Mouse (Mus musculus) kidney, postnatal 0 days (tissue): ENCODE data around the gene Nuak2. TPM values are rescaled to one million over a fixed set of nuclear protein-coding genes. Genes with fewer than 3 reads are reported as not detected.

ENCODE experiments used
- ATAC-seq: fragments of 200-750 bp; cut with Nextera tagmentation; replicated peaks from 2 replicates; pipeline ENCODE4 v1.8.0; 2017; ENCODE audit warnings: low read depth, moderate number of reproducible peaks, moderate TSS enrichment, moderate library complexity; ENCODE audit not compliant: low FRiP score
- DNase-seq: peaks from one replicate; pipeline ENCODE4 v3.0.0-alpha.2; 2016; ENCODE audit warnings: low spot score
- H3K27ac ChIP-seq: fragments of 300-500 bp; sonication (generic); 2 replicates; pipeline ENCODE4 v1.5.1; 2014; ENCODE audit warnings: mild to moderate bottlenecking
- H3K27me3 ChIP-seq: fragments of 300-500 bp; sonication (generic); 2 replicates; pipeline ENCODE4 v1.6.1; 2014; ENCODE audit warnings: low read length, mixed read lengths; ENCODE audit not compliant: insufficient read depth
- H3K36me3 ChIP-seq: fragments of 300-500 bp; sonication (generic); 2 replicates; pipeline ENCODE4 v1.6.1; 2014; ENCODE audit warnings: low read length, mixed read lengths; ENCODE audit not compliant: insufficient read depth
- H3K4me1 ChIP-seq: fragments of 300-500 bp; sonication (generic); replicated peaks from 2 replicates; pipeline ENCODE4 v1.6.1; 2014; ENCODE audit warnings: antibody characterized with exemption, low read length, mixed read lengths; ENCODE audit not compliant: insufficient read depth
- H3K4me2 ChIP-seq: fragments of 300-500 bp; sonication (generic); 2 replicates; pipeline ENCODE4 v1.6.1; 2014; ENCODE audit warnings: mild to moderate bottlenecking, low read length, moderate library complexity, mixed read lengths
- H3K4me3 ChIP-seq: fragments of 300-500 bp; sonication (generic); replicated peaks from 2 replicates; pipeline ENCODE4 v1.5.1; 2014; ENCODE audit warnings: low read depth, low read length
- H3K9ac ChIP-seq: fragments of 300-500 bp; sonication (generic); 2 replicates; pipeline ENCODE4 v1.6.1; 2014; ENCODE audit warnings: low read depth, low read length
- H3K9me3 ChIP-seq: fragments of 300-500 bp; sonication (generic); replicated peaks from 2 replicates; pipeline ENCODE4 v1.6.1; 2016; ENCODE audit warnings: low read length, inconsistent platforms, mixed read lengths
- CTCF ChIP-seq: IDR thresholded peaks from 2 replicates; pipeline ENCODE4 v1.5.1; 2016; ENCODE audit warnings: antibody characterized with exemption, low read depth, mild to moderate bottlenecking, moderate library complexity
- WGBS: fragments of 180-500 bp; shearing (Covaris S2); extraction: QIAGEN DNeasy Blood & Tissue Kit; methylation state at CpG from one replicate; pipeline ENCODE4 v1.1.7; 2014; 5-methylcytosine and 5-hydroxymethylcytosine counted together
- polyA plus RNA-seq: library from polyadenylated mRNA; unstranded; fragments of >200 nt; fragmentation: Nextera tagmentation; extraction: Ambion mirVana; gene quantifications from 2 replicates; pipeline ENCODE4 v1.2.1, GENCODE M21; 2015

Nuak2 gene
- polyA plus RNA-seq, 1 experiment from 2014 or later = 8.7 TPM

GRCm38 (mm10) chr1:132375256-132375655 lies 59.3 kb downstream of the Nuak2 start:
- Histone ChIP-seq H3K4me3 (no peak overlapping the region), H3K27me3 (no peaks in the 10 kb centered on the region), H3K36me3 (no peaks in the 10 kb centered on the region), H3K4me1 (peaks cover 29% of the 10 kb centered on the region), H3K27ac (no peak overlapping the region), H3K9me3 (no peaks in the 10 kb centered on the region), H3K9ac (no peak overlapping the region), H3K4me2 (no peak overlapping the region)
- DNase-seq (no peak), ATAC-seq (no peak)
- no peak for TF ChIP-seq CTCF
- 35% methylated on average over 4 of the region's 4 CpGs for WGBS

- peaks cover 29% of the 10 kb centered on the region for H3K4me1 ChIP-seq
- peaks cover 2% of the 10 kb centered on the region; the same call in 1 of the 2 replicates for H3K36me3 ChIP-seq
- H3K4me3 ChIP-seq = no peak overlapping the region
- peak overlapping the region; percentile 31; the same call in 1 of the 2 replicates for H3K27ac ChIP-seq
- ATAC-seq (no peak), DNase-seq (no peak)
- H3K9me3 ChIP-seq = no peaks in the 10 kb centered on the region
- no peak overlapping the region for H3K4me2 ChIP-seq
- H3K9ac ChIP-seq = no peak overlapping the region
- WGBS = 53% methylated on average over 8 of the region's 8 CpGs
- no peak for TF ChIP-seq CTCF
- H3K27me3 ChIP-seq = no peaks in the 10 kb centered on the region
Measured at GRCm38 (mm10) chr1:132376211-132377054, 60.5 kb downstream of the Nuak2 start.

GRCm38 (mm10) chr1:132377055-132377365 lies 61.1 kb downstream of the Nuak2 start:
- Histone ChIP-seq H3K4me1 (peaks cover 29% of the 10 kb centered on the region), H3K27me3 (no peaks in the 10 kb centered on the region), H3K36me3 (peaks cover 2% of the 10 kb centered on the region; the same call in 1 of the 2 replicates), H3K9ac (no peak overlapping the region), H3K27ac (0 out of 2 replicates have a peak overlapping the region, but pooled peaks have one; percentile 31), H3K9me3 (no peaks in the 10 kb centered on the region), H3K4me2 (no peak overlapping the region), H3K4me3 (no peak overlapping the region)
- WGBS = 36% methylated on average over 7 of the region's 7 CpGs
- ATAC-seq (no peak), DNase-seq (no peak)
- TF ChIP-seq CTCF = no peak

GRCm38 (mm10) chr1:132377811-132378210 lies 61.9 kb downstream of the Nuak2 start:
- 79% methylated on average over 3 of the region's 3 CpGs for WGBS
- no peak for TF ChIP-seq CTCF
- ATAC-seq = no peak
- Histone ChIP-seq H3K9ac (no peak overlapping the region), H3K9me3 (no peaks in the 10 kb centered on the region), H3K4me3 (no peak overlapping the region), H3K27ac (no peak overlapping the region), H3K4me2 (no peak overlapping the region), H3K4me1 (peaks cover 24% of the 10 kb centered on the region), H3K27me3 (no peaks in the 10 kb centered on the region), H3K36me3 (peaks cover 2% of the 10 kb centered on the region; the same call in 1 of the 2 replicates)
- no peak for DNase-seq

GRCm38 (mm10) chr1:132380550-132381100 lies 64.7 kb downstream of the Nuak2 start:
- Histone ChIP-seq H3K4me3 (no peak overlapping the region), H3K4me2 (no peak overlapping the region), H3K9me3 (no peaks in the 10 kb centered on the region), H3K27me3 (no peaks in the 10 kb centered on the region), H3K9ac (no peak overlapping the region), H3K4me1 (peaks cover 16% of the 10 kb centered on the region), H3K36me3 (peaks cover 2% of the 10 kb centered on the region; the same call in 1 of the 2 replicates), H3K27ac (no peak overlapping the region)
- no peak for ATAC-seq
- 77% methylated on average over 27 of the region's 27 CpGs for whole genome bisulfite sequencing
- TF ChIP-seq CTCF = no peak
- no peak for DNase-seq

GRCm38 (mm10) chr1:132381929-132382328 lies 66.0 kb downstream of the Nuak2 start:
- ATAC-seq (no peak), DNase-seq (no peak)
- Histone ChIP-seq H3K36me3 (peaks cover 2% of the 10 kb centered on the region; the same call in 1 of the 2 replicates), H3K27me3 (no peaks in the 10 kb centered on the region), H3K4me1 (peaks cover 10% of the 10 kb centered on the region), H3K9ac (no peak overlapping the region), H3K27ac (no peak overlapping the region), H3K4me2 (no peak overlapping the region), H3K4me3 (no peak overlapping the region), H3K9me3 (no peaks in the 10 kb centered on the region)
- no peak for TF ChIP-seq CTCF
- WGBS = 67% methylated on average over 10 of the region's 10 CpGs

Other genes starting within 250 kb of the Nuak2 start
- gene Mfsd4a, start 248.1 kb upstream of the Nuak2 start, polyA plus RNA-seq = 25.1 and 27.3 TPM in 2 replicates
- 10.3 and 11.7 TPM in 2 replicates for gene Cdk18, start 176.4 kb upstream of the Nuak2 start, polyA plus RNA-seq
- 0.37 and 0.80 TPM in 2 replicates for gene Lemd1, start 124.7 kb upstream of the Nuak2 start, polyA plus RNA-seq
- 0.07 and 0.13 TPM in 2 replicates for gene AC124108.1, start 124.7 kb upstream of the Nuak2 start, polyA plus RNA-seq
- gene Gm10188, start 86.4 kb upstream of the Nuak2 start, polyA plus RNA-seq = not detected in 2 replicates
- gene Klhdc8a, start 17.5 kb upstream of the Nuak2 start, polyA plus RNA-seq = 4.1 and 5.0 TPM in 2 replicates
- 4.3 and 4.5 TPM in 2 replicates for gene Tmcc2, start 75.2 kb downstream of the Nuak2 start, polyA plus RNA-seq
- 12.5 and 13.9 TPM in 2 replicates for gene Dstyk, start 101.4 kb downstream of the Nuak2 start, polyA plus RNA-seq
- 29.7 and 30.1 TPM in 2 replicates for gene Rbbp5, start 161.2 kb downstream of the Nuak2 start, polyA plus RNA-seq
- gene Tmem81, start 190.1 kb downstream of the Nuak2 start, polyA plus RNA-seq = 0.99 and 1.3 TPM in 2 replicates
- 0.13 TPM in 2 replicates for gene Cntn2, start 227.1 kb downstream of the Nuak2 start, polyA plus RNA-seq